Mouse (Mus musculus) adrenal gland, adult 8-10 months (tissue): ENCODE data around the gene Gm5155. TPM values are rescaled to one million over a fixed set of nuclear protein-coding genes. Genes with fewer than 3 reads are reported as not detected.
"Not testable (repeated sequence)": the region's sequence is repeated elsewhere in the genome, so short reads cannot be mapped to it uniquely, and the experiment has no call there.

Experiments used
- DNase-seq: peaks from one replicate; pipeline ENCODE4 v3.0.0; 2022
- total RNA-seq, 4 experiments: library from RNA; stranded (reverse); gene quantifications; 2 replicates each; pipeline ENCODE4 v1.2.4; 2022

The Gm5155 gene
- not detected for total RNA-seq

- DNase-seq: no peak
These were observed at the start of gene Gm5155 for GRCm38 (mm10) chr7:17871467-17871866. Gene Gm5155, plus strand, starts transcription at chr7:17871767.

- no peak for DNase-seq
These were observed 791 bp upstream of the Gm5155 start for GRCm38 (mm10) chr7:17870776-17871175.

- DNase-seq: not testable (repeated sequence)
These were observed 23.8 kb downstream of the Gm5155 start for GRCm38 (mm10) chr7:17895341-17895740.

- no peak for DNase-seq
These were observed 31.8 kb downstream of the Gm5155 start for GRCm38 (mm10) chr7:17903146-17903915.

Other genes with a start within 250 kb of the Gm5155 start
- gene Ceacam5, start 158.5 kb upstream of the Gm5155 start, total RNA-seq: not detected
- not detected for gene Ceacam14, start 59.1 kb upstream of the Gm5155 start, total RNA-seq
- not detected for gene Ceacam11, start 100.4 kb downstream of the Gm5155 start, total RNA-seq
- gene Ceacam13, start 138.1 kb downstream of the Gm5155 start, total RNA-seq: not detected
- not detected for gene Ceacam12, start 194.2 kb downstream of the Gm5155 start, total RNA-seq